Mouse (Mus musculus) embryonic fibroblast, embryonic 13.5 days (primary cell): Measurements from ENCODE around the gene B4galnt4.

ENCODE experiments used
- CTCF ChIP-seq: IDR thresholded peaks from 2 replicates; pipeline ENCODE4 v1.5.1; 2011; ENCODE audit warnings: mild to moderate bottlenecking, control low read depth, low read length, moderate library complexity, borderline replicate concordance; ENCODE audit not compliant: insufficient read depth
- POLR2A ChIP-seq: IDR thresholded peaks from 2 replicates; pipeline ENCODE4 v1.6.1; 2011; ENCODE audit warnings: low read depth, mild to moderate bottlenecking, control low read depth, low read length, moderate library complexity

DNA sequence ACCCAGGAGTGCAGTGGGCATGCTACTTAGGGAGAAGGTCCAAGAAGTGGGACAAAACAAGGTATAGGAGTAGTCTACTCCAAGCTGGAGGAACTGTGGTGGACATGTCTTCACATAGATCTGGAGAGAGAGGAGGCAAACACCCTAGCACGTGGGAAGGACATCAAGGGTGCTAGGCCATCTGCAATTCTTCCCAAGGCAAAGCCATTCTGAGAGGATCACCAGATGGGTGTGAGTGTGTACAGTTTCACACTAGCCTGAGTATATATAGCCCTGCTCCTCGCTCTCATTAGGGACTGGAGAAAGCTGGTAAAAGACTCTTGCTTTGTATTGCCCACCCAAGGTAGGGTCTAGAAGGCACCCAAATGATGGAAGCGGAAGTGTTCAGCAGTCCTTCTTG lies 2.4 kb downstream of the B4galnt4 start:
- TF ChIP-seq CTCF (no peak), POLR2A (no peak)
